Mouse (Mus musculus): ENCODE results near the gene Mta1. TPM values are rescaled to one million over a fixed set of nuclear protein-coding genes. Genes with fewer than 3 reads are reported as not detected.

Mta1 gene
- polyA plus RNA-seq (2017; shearing (Covaris generic)) = 3.1 TPM

GRCm38 (mm10) chr12:113097749-113098281, at the start of gene Mta1:
Gene Mta1 (plus strand): TSS chr12:113098278.

GRCm38 (mm10) chr12:113074329-113075062, 23.6 kb upstream of the Mta1 start, which contains the start of gene Tex22:
Gene Tex22 (plus strand): TSS chr12:113074502.

GRCm38 (mm10) chr12:113139908-113140615, 42.0 kb downstream of the Mta1 start, which contains the start of gene Crip2:
Gene Crip2 (plus strand): TSS chr12:113140236.

DNA sequence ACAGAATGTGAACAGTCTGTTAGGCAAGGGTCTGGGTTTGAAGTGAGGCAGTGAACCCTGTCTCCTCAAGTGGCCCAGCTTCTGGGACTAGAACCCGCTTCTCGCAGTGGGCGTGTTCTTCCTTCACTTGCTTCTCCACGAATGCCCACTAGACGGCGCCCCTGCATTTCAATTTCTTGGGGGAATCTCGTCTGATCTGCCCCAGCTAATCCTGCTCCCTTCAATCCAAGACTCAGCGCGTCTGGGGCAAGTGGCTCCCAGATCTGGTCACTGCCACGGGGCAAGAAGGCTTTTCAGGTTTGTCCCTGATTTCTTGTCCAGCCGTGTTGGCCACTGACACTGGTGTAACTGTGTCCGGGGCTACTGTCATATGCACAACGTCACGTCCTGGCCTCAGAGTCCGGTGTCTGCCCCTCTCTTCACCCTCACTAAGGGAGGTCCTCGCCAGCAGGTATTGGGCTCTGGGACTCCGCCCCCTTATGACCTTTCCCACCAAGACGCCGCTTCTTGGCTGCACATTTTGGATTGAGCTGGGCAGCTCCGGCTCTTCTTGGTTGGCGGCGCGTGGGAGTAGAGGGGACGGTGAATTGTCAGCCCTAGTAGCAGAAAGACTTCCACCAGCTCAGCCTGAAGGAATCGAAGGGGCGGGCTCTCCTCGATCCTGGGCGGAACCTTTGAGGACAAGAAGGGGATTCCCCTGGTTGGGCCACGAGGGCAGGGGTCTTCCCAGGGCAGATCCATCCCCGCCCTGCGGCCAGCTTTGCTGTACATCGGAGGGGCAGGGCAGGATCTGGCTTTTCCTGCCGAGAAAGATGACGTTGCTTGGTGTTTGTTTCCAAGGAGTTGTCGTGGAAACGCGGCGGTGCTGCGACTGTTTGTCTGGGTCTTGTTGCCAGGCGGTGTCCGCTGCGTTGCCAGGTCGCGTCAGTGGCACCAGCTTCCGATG, 48.3 kb downstream of the Mta1 start, which contains the start of gene Crip1:
Crip1 (plus strand) TSS at position 205 of the 946 bp plus-strand sequence.

GRCm38 (mm10) chr12:113155887-113156539, 57.9 kb downstream of the Mta1 start, which contains the start of gene Tedc1:
Gene Tedc1 (plus strand): TSS chr12:113156421.

GRCm38 (mm10) chr12:113185442-113186291, 87.6 kb downstream of the Mta1 start, which contains the start of gene Tmem121:
Gene Tmem121 (plus strand): TSS chr12:113185930.

Other genes with a start within 250 kb of the Mta1 start
- 32.8 TPM for gene Gpr132, start 230.1 kb upstream of the Mta1 start, polyA plus RNA-seq (2017; shearing (Covaris generic))
- gene Jag2, start 168.5 kb upstream of the Mta1 start, polyA plus RNA-seq (2017; shearing (Covaris generic)) = 2.0 TPM
- gene Nudt14, start 156.2 kb upstream of the Mta1 start, polyA plus RNA-seq (2017; shearing (Covaris generic)) = 46.4 TPM
- 11.6 TPM for gene Btbd6, start 121.8 kb upstream of the Mta1 start, polyA plus RNA-seq (2017; shearing (Covaris generic))
- gene Brf1, start 97.6 kb upstream of the Mta1 start, polyA plus RNA-seq (2017; shearing (Covaris generic)) = 26.1 TPM
- 6.3 TPM for gene Pacs2, start 83.8 kb upstream of the Mta1 start, polyA plus RNA-seq (2017; shearing (Covaris generic))
- not detected for gene Tex22, start 23.8 kb upstream of the Mta1 start, polyA plus RNA-seq (2017; shearing (Covaris generic))
- 9.0 TPM for gene Crip2, start 42.0 kb downstream of the Mta1 start, polyA plus RNA-seq (2017; shearing (Covaris generic))
- 1,025 TPM for gene Crip1, start 48.0 kb downstream of the Mta1 start, polyA plus RNA-seq (2017; shearing (Covaris generic))
- gene Tedc1, start 58.1 kb downstream of the Mta1 start, polyA plus RNA-seq (2017; shearing (Covaris generic)) = 10.8 TPM
- not detected for gene Tmem121, start 87.7 kb downstream of the Mta1 start, polyA plus RNA-seq (2017; shearing (Covaris generic))

All from inflammation-experienced regulatory T-cells, adult 16 weeks (primary cell).